Mouse (Mus musculus) lung, postnatal 0 days (tissue): ENCODE results near the gene Fars2. TPM values are rescaled to one million over a fixed set of nuclear protein-coding genes. Genes with fewer than 3 reads are reported as not detected.
A peak's percentile ranks its signal among the peaks of the same experiment; 100 is the strongest.

Experiments used
- ATAC-seq: fragments of 200-750 bp; cut with Nextera tagmentation; 2 replicates; pipeline ENCODE4 v1.8.0; 2017; ENCODE audit warnings: moderate library complexity
- DNase-seq: peaks from one replicate; pipeline ENCODE4 v3.0.0-alpha.2; 2016; ENCODE audit warnings: low spot score
- H3K27ac ChIP-seq: fragments of 300-500 bp; sonication (generic); 2 replicates; pipeline ENCODE4 v1.5.1; 2014; ENCODE audit warnings: antibody characterized with exemption, mild to moderate bottlenecking, low read length, mixed read lengths
- H3K27me3 ChIP-seq: fragments of 300-500 bp; sonication (generic); replicated peaks from 2 replicates; pipeline ENCODE4 v1.6.1; 2014; ENCODE audit warnings: low read length, mixed read lengths; ENCODE audit not compliant: insufficient read depth
- H3K36me3 ChIP-seq: fragments of 300-500 bp; sonication (generic); 2 replicates; pipeline ENCODE4 v1.6.1; 2014; ENCODE audit warnings: low read length, mixed read lengths; ENCODE audit not compliant: insufficient read depth
- H3K4me1 ChIP-seq: fragments of 300-500 bp; sonication (generic); 2 replicates; pipeline ENCODE4 v1.6.1; 2014; ENCODE audit warnings: antibody characterized with exemption, low read depth, low read length, mixed read lengths; ENCODE audit not compliant: insufficient read depth
- H3K4me2 ChIP-seq: fragments of 300-500 bp; sonication (generic); replicated peaks from 2 replicates; pipeline ENCODE4 v1.6.1; 2014; ENCODE audit warnings: low read depth, mild to moderate bottlenecking, low read length, moderate library complexity, mixed read lengths
- H3K4me3 ChIP-seq: fragments of 300-500 bp; sonication (generic); 2 replicates; pipeline ENCODE4 v1.5.1; 2014; ENCODE audit warnings: low read depth, low read length
- H3K9ac ChIP-seq: fragments of 300-500 bp; sonication (generic); replicated peaks from 2 replicates; pipeline ENCODE4 v1.6.1; 2014; ENCODE audit warnings: low read depth, mild to moderate bottlenecking
- H3K9me3 ChIP-seq: fragments of 300-500 bp; sonication (generic); 2 replicates; pipeline ENCODE4 v1.6.1; 2016; ENCODE audit warnings: low read length, mixed read lengths
- CTCF ChIP-seq: IDR thresholded peaks from 2 replicates; pipeline ENCODE4 v1.5.1; 2016; ENCODE audit warnings: antibody characterized with exemption, mild to moderate bottlenecking
- EP300 ChIP-seq: IDR thresholded peaks from 2 replicates; pipeline ENCODE4 v1.6.1; 2016; ENCODE audit warnings: antibody characterized with exemption, mild to moderate bottlenecking, control low read depth
- WGBS: fragments of 180-500 bp; shearing (Covaris S2); extraction: QIAGEN DNeasy Blood & Tissue Kit; methylation state at CpG from one replicate; pipeline ENCODE4 v1.1.7; 2014; 5-methylcytosine and 5-hydroxymethylcytosine counted together
- polyA plus RNA-seq: library from polyadenylated mRNA; unstranded; fragments of >200 nt; fragmentation: Nextera tagmentation; extraction: Ambion mirVana; gene quantifications from 2 replicates; pipeline ENCODE4 v1.2.1, GENCODE M21; 2015

The Fars2 gene
- polyA plus RNA-seq, 1 experiment from 2014 or later = 33.2 TPM

GRCm38 (mm10) chr13:36259754-36260153, 142.5 kb downstream of the Fars2 start:
- no peak overlapping the region for H3K4me2 ChIP-seq
- no peaks in the 10 kb centered on the region for H3K27me3 ChIP-seq
- no peak for DNase-seq
- H3K4me1 ChIP-seq = no peaks in the 10 kb centered on the region; the same call in 1 of the 2 replicates
- no peaks in the 10 kb centered on the region for H3K36me3 ChIP-seq
- H3K4me3 ChIP-seq = no peak overlapping the region
- no peak for ATAC-seq
- H3K9ac ChIP-seq = no peak overlapping the region
- no peaks in the 10 kb centered on the region for H3K9me3 ChIP-seq
- H3K27ac ChIP-seq = no peak overlapping the region
- no peak for TF ChIP-seq CTCF
- no peak for TF ChIP-seq EP300
- 91% methylated on average over 1 of the region's 1 CpGs for WGBS

- peaks cover 6% of the 10 kb centered on the region; the same call in 1 of the 2 replicates for H3K4me1 ChIP-seq
- 80% methylated on average over 2 of the region's 2 CpGs for WGBS
Measured at GRCm38 (mm10) chr13:36261299-36261698, 144.1 kb downstream of the Fars2 start.

DNA sequence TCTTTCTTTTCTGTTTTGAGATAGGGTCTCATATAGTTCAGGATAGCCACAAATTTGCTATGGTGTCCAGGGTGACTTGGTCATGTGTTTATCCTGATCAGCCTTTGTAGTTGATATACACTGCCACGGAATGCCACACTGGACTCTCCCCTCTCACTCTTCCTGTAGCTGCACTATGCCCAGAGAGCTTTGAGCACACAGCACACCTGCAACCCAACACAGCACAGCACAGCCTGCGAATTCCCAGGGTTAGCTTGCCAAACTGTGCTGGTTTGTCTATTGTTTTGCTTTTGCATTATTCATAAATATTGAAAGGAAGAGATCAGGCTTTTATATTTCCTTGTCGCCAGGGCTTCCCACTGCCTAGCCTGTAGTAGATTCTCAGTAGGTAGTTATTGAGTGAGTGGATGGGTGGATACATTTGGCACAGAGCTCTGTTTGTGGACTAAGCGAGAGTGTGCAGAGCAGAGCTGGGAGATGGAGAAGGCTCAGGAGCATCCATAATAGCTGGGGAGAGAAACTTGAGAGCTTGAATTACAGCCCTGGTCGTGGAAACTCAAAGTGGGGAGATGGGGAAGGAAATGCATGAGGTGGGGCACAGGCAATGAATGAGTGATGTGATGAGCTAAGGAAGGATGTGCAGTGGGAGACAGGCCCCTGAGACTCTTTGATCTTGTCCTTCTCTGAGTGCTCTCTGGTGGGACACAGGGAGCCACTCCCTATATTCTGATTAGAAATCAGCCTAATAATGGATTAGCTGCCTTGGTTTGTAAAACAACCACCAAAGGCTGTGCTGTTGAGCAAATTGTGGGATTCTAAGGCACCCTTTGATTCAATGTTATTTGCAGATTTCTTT, 146.3 kb downstream of the Fars2 start:
- Histone ChIP-seq H3K9me3 (no peaks in the 10 kb centered on the region), H3K27ac (no peak overlapping the region), H3K27me3 (no peaks in the 10 kb centered on the region), H3K9ac (no peak overlapping the region), H3K36me3 (no peaks in the 10 kb centered on the region), H3K4me1 (peaks cover 6% of the 10 kb centered on the region; the same call in 1 of the 2 replicates), H3K4me2 (no peak overlapping the region), H3K4me3 (no peak overlapping the region)
- ATAC-seq = no peak
- WGBS = 61% methylated on average over 5 of the region's 5 CpGs
- DNase-seq = no peak
- no peak for TF ChIP-seq EP300
- no peak for TF ChIP-seq CTCF

More at GRCm38 (mm10) chr13:36261299-36261698, 144.1 kb downstream of the Fars2 start:
- TF ChIP-seq CTCF (no peak), EP300 (no peak)
- Histone ChIP-seq H3K27me3 (no peaks in the 10 kb centered on the region), H3K9me3 (no peaks in the 10 kb centered on the region), H3K36me3 (no peaks in the 10 kb centered on the region), H3K4me2 (no peak overlapping the region), H3K9ac (no peak overlapping the region), H3K27ac (no peak overlapping the region), H3K4me3 (no peak overlapping the region)
- no peak for ATAC-seq
- DNase-seq = no peak

DNA sequence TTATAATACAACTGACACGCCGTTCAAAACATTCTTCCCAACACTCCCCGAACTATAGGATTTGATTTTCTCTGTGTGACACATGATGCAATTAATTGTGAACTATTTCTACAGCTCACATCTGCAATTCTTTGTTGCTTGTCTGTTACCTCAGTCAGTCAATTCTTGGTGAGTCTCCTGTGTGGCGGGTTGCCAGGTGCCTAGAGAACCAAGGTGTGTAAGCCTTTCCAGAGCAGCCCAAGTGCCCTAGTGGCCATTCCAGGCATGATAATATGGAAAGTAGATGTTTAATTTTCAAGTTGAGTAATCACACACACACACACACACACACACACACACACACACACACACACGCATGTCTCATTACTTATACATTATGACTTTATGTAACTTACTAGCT, 147.2 kb downstream of the Fars2 start:
- Histone ChIP-seq H3K27me3 (no peaks in the 10 kb centered on the region), H3K4me2 (no peak overlapping the region), H3K9me3 (no peaks in the 10 kb centered on the region), H3K36me3 (no peaks in the 10 kb centered on the region), H3K27ac (no peak overlapping the region), H3K4me1 (peaks cover 6% of the 10 kb centered on the region; the same call in 1 of the 2 replicates), H3K9ac (no peak overlapping the region), H3K4me3 (no peak overlapping the region)
- ATAC-seq (no peak), DNase-seq (peak; percentile 31)
- peak; percentile 46 for TF ChIP-seq CTCF
- no peak for TF ChIP-seq EP300
- WGBS = 90% methylated on average over 5 of the region's 5 CpGs

- no peak overlapping the region for H3K27ac ChIP-seq
- WGBS = 53% methylated on average over 3 of the region's 3 CpGs
- no peaks in the 10 kb centered on the region for H3K27me3 ChIP-seq
- ATAC-seq = peak; percentile 35; the same call in 1 of the 2 replicates
- H3K4me2 ChIP-seq = no peak overlapping the region
- H3K36me3 ChIP-seq = no peaks in the 10 kb centered on the region
- H3K4me3 ChIP-seq = no peak overlapping the region
- peaks cover 6% of the 10 kb centered on the region; the same call in 1 of the 2 replicates for H3K4me1 ChIP-seq
- no peaks in the 10 kb centered on the region for H3K9me3 ChIP-seq
- DNase-seq = peak; percentile 50
- H3K9ac ChIP-seq = no peak overlapping the region
- TF ChIP-seq CTCF (no peak), EP300 (no peak)
Measured at GRCm38 (mm10) chr13:36265342-36265744, 148.1 kb downstream of the Fars2 start.

GRCm38 (mm10) chr13:36267399-36267798, 150.2 kb downstream of the Fars2 start:
- Histone ChIP-seq H3K9me3 (no peaks in the 10 kb centered on the region), H3K4me2 (no peak overlapping the region), H3K27me3 (no peaks in the 10 kb centered on the region), H3K9ac (no peak overlapping the region), H3K4me1 (peaks cover 6% of the 10 kb centered on the region; the same call in 1 of the 2 replicates), H3K36me3 (no peaks in the 10 kb centered on the region), H3K27ac (no peak overlapping the region), H3K4me3 (no peak overlapping the region)
- no peak for DNase-seq
- ATAC-seq = no peak
- TF ChIP-seq EP300 (no peak), CTCF (no peak)
- 91% methylated on average over 1 of the region's 1 CpGs for WGBS
